Comparison of ENCODE assay signal across 9 mouse cellular contexts in the genomic region with DNA sequence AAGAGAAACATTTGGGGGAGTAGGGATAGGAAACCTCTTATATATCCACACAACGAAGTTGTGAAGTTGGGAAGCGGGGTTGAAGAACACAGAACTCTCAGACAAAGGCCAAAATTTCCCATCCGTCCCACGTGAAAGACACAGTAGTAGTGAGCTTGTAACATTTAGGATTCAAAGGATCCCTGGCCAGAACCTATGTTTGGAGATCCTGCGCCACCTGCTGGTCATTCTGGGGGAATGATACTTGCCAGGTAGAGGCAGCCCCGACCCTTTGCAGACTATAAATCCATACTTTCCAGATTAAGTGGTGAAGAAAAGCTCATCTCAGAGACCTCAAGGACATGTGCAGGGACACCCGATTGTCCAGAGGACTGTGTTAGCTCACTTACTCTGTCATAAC. TPM values are rescaled to one million over a fixed set of nuclear protein-coding genes. Genes with fewer than 3 reads are reported as not detected.
DNase-seq lines count a peak whose midpoint lies in the region; ATAC-seq lines count a peak whose summit lies in the region.
"Had no signal": no experiment of that assay in that cellular context is flagged by ENCODE, and none has a peak within 500 bp of the region (broad histone marks: within the 10 kb centered on the region; RNA-seq: fewer than 3 reads in every experiment).

No protein-coding gene starts in this region.

- H3K4me3 ChIP-seq in heart, embryonic 15.5 days: no peak overlapping the region
- no peak overlapping the region for H3K4me3 ChIP-seq in liver, embryonic 11.5 days (ENCODE audit: low read depth, low read length)
- no peak overlapping the region for H3K4me3 ChIP-seq in neural tube, embryonic 12.5 days
- H3K4me3 ChIP-seq: erythroblast, embryonic 14.5 days had no signal

- peak; percentile 83 for DNase-seq in CD4-positive, CD25-positive, alpha-beta regulatory T cell, adult 2 months (ENCODE audit: low read depth, low spot score)
- DNase-seq in brain, adult 2 months (ENCODE audit: low read depth, low spot score): peak; percentile 88
- peak; percentile 49 for DNase-seq in fibroblast of lung, adult 2 months (ENCODE audit: low read depth)
- peak; percentile 87 for DNase-seq in kidney, postnatal 10 days
- peak; percentile 68 for DNase-seq in liver, embryonic 11.5 days (ENCODE audit: low spot score)
- peak; percentile 44 for DNase-seq in telencephalon, adult 2 months (ENCODE audit: low read depth, low spot score)

- H3K36me3 ChIP-seq in heart, embryonic 15.5 days: no peaks in the 10 kb centered on the region
- no peaks in the 10 kb centered on the region for H3K36me3 ChIP-seq in liver, embryonic 11.5 days (ENCODE audit: control insufficient read depth, insufficient read depth, low read length)
- no peaks in the 10 kb centered on the region; the same call in 1 of the 2 replicates for H3K36me3 ChIP-seq in neural tube, embryonic 12.5 days

- H3K27me3 ChIP-seq in heart, embryonic 15.5 days: no peaks in the 10 kb centered on the region
- no peaks in the 10 kb centered on the region for H3K27me3 ChIP-seq in liver, embryonic 11.5 days (replicated peaks; ENCODE audit: control insufficient read depth, insufficient read depth, low read length)
- no peaks in the 10 kb centered on the region for H3K27me3 ChIP-seq in neural tube, embryonic 12.5 days (replicated peaks)

- peaks cover 10% of the 10 kb centered on the region; the same call in 1 of the 2 replicates for H3K4me1 ChIP-seq in heart, embryonic 15.5 days (replicated peaks)
- H3K4me1 ChIP-seq in liver, embryonic 11.5 days (replicated peaks; ENCODE audit: control insufficient read depth, insufficient read depth, low read length): no peaks in the 10 kb centered on the region
- H3K4me1 ChIP-seq in neural tube, embryonic 12.5 days: no peaks in the 10 kb centered on the region

- no peak overlapping the region for H3K4me2 ChIP-seq in heart, embryonic 15.5 days
- no peak overlapping the region for H3K4me2 ChIP-seq in liver, embryonic 11.5 days
- H3K4me2 ChIP-seq in neural tube, embryonic 12.5 days (replicated peaks): no peak overlapping the region

- H3K9ac ChIP-seq in heart, embryonic 15.5 days: no peak overlapping the region
- no peak overlapping the region for H3K9ac ChIP-seq in liver, embryonic 11.5 days (ENCODE audit: low read depth, low read length)
- no peak overlapping the region for H3K9ac ChIP-seq in neural tube, embryonic 12.5 days

- WGBS in heart, embryonic 15.5 days: 9% methylated on average over 7 of the region's 7 CpGs
- WGBS in liver, embryonic 11.5 days: 12% methylated on average over 7 of the region's 7 CpGs
- 12% methylated on average over 7 of the region's 7 CpGs for WGBS in neural tube, embryonic 12.5 days

- no peak overlapping the region for H3K27ac ChIP-seq in heart, embryonic 15.5 days
- no peak overlapping the region for H3K27ac ChIP-seq in liver, embryonic 11.5 days (ENCODE audit: low read depth, low read length)
- H3K27ac ChIP-seq in neural tube, embryonic 12.5 days: no peak overlapping the region

- peak; percentile 58; the same call in 1 of the 2 replicates for ATAC-seq in heart, embryonic 15.5 days (replicated peaks; ENCODE audit: insufficient number of reproducible peaks, insufficient read depth, low FRiP score, low read depth)
- ATAC-seq in liver, embryonic 11.5 days (replicated peaks; ENCODE audit: low FRiP score): no peak; the same call in 1 of the 2 replicates
- ATAC-seq in neural tube, embryonic 12.5 days (ENCODE audit: low FRiP score, low read depth): peak; percentile 69; the same call in 1 of the 2 replicates

- H3K9me3 ChIP-seq in heart, embryonic 15.5 days (replicated peaks): no peaks in the 10 kb centered on the region
- H3K9me3 ChIP-seq in liver, embryonic 11.5 days (ENCODE audit: control insufficient read depth, low read length): no peaks in the 10 kb centered on the region
- H3K9me3 ChIP-seq in neural tube, embryonic 12.5 days: no peaks in the 10 kb centered on the region

RNA-seq across cellular contexts. Expression of a gene that starts 14.1 kb away (rescaled TPM):
- 38.4 and 39.8 TPM in 2 replicates for polyA plus RNA-seq in heart, embryonic 15.5 days (2015; fragmentation: Nextera tagmentation; extraction: Ambion mirVana)
- polyA plus RNA-seq in liver, embryonic 11.5 days (2014; fragmentation: Nextera tagmentation; extraction: Ambion mirVana): 24.3 and 25.9 TPM in 2 replicates
- 31.8 and 32.9 TPM in 2 replicates for polyA plus RNA-seq in neural tube, embryonic 12.5 days (2016; fragmentation: Nextera tagmentation; extraction: Ambion mirVana)

RNA-seq across cellular contexts. Expression of a gene that starts 42.5 kb away (rescaled TPM):
- 0.37 and 0.84 TPM in 2 replicates for polyA plus RNA-seq in heart, embryonic 15.5 days (2015; fragmentation: Nextera tagmentation; extraction: Ambion mirVana)
- polyA plus RNA-seq in liver, embryonic 11.5 days (2014; fragmentation: Nextera tagmentation; extraction: Ambion mirVana): 3.5 and 3.8 TPM in 2 replicates
- polyA plus RNA-seq in neural tube, embryonic 12.5 days (2016; fragmentation: Nextera tagmentation; extraction: Ambion mirVana): 6.6 and 6.8 TPM in 2 replicates
